Mouse (Mus musculus) cerebellum, postnatal 36 days (tissue): ENCODE measurements around the gene Rgs19.
A peak's percentile ranks its signal among the peaks of the same experiment; 100 is the strongest.

ENCODE experiments used
- DNase-seq, 2 experiments: peaks; one replicate each; pipeline ENCODE4 v3.0.0; 2021 to 2022; ENCODE audit warnings: mixed read lengths in 2 of 2

The Rgs19 gene

DNA sequence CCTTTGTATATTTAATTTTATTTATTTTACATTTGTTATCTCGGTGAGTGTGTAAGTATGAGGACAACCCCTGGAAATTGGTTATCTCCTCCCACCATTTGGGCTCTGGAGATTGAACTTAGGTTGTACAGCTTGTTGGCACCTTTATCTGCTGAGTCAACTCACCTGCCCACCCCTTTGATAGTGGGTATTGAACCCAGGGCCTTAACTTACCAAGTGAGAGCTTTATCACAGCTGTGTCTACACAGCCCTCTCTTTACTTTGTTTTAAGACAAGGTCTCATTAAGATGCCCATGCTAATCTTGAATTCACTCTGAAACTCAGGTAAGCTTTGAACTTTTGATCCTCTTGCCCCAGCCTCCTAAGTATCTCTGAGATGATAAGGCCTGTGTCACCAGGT lies 11.8 kb downstream of the Rgs19 start:
- no peak for DNase-seq

- peak; percentile 18 to 43 for DNase-seq
These were observed 13.1 kb downstream of the Rgs19 start for GRCm38 (mm10) chr2:181680716-181681117.

GRCm38 (mm10) chr2:181679951-181680715 lies 13.6 kb downstream of the Rgs19 start, which contains the start of gene Tcea2:
Gene Tcea2, plus strand, starts transcription at chr2:181680310.
- DNase-seq = peak; percentile 78 to 83

DNA sequence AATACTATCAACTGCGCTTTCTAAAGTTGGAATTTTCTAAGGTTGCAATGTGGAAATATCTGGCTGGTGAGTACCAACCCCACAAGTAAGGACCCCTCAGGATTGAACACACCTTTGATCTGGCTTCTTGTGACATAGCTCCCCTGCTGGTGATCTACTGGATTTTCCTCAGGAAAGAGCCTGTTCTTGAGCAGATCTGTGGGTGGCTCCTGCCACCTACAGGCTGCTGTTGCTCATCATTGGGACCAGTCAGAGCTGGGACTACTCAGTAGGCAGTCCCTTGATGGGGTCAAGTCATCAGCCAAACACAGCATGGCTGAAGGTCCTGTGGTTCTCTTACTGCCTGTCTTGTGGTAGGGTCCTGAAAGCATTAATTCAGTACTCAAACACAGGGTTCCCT lies 15.0 kb downstream of the Rgs19 start:
- peak; percentile 67 to 70 for DNase-seq

DNA sequence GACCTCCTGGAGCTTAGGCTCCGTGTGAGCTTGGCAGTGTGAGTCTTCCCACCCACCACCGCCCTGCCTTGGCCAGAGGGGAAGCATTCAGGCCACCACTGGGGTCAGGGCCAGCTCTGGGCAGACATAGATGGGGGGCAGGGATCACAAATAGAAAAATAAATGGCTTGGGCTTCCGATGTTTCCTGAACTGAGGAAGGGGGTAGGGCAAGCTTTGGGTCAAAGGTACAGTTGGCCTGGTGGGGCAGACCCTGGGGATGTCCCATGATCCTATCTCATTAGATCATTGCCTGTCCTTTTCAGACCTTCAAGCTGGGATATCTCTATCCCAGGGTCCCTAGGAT lies 16.1 kb downstream of the Rgs19 start:
- DNase-seq = no peak

- no peak for DNase-seq
These were observed 16.6 kb downstream of the Rgs19 start for GRCm38 (mm10) chr2:181677096-181677754.

DNA sequence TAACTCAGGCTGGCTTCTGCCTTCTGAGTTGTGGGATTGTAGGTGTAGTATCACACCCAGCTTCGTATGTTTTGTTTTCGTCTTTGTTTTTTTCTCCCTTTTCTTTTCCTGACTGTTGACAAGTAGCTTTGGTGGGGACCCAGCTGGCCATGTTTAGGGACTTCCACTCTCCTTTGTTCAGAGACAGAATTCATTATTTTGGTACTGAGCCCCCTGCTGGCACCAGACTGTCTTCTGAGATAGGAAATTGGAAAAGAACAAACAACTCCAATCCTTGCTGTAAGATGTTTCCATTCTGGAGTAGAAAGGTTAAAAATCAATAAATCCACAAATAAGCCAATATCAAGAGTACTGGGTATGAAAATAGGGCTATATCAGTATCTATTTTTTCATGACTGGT lies 17.4 kb downstream of the Rgs19 start:
- DNase-seq = no peak

GRCm38 (mm10) chr2:181675454-181675853 lies 18.3 kb downstream of the Rgs19 start:
- peak; percentile 34 to 47 for DNase-seq

- no peak for DNase-seq
These were observed 18.8 kb downstream of the Rgs19 start for GRCm38 (mm10) chr2:181674934-181675333.

GRCm38 (mm10) chr2:181673501-181673900 lies 20.3 kb downstream of the Rgs19 start:
- no peak for DNase-seq

- no peak for DNase-seq
These were observed 21.8 kb downstream of the Rgs19 start for GRCm38 (mm10) chr2:181671984-181672383.

DNA sequence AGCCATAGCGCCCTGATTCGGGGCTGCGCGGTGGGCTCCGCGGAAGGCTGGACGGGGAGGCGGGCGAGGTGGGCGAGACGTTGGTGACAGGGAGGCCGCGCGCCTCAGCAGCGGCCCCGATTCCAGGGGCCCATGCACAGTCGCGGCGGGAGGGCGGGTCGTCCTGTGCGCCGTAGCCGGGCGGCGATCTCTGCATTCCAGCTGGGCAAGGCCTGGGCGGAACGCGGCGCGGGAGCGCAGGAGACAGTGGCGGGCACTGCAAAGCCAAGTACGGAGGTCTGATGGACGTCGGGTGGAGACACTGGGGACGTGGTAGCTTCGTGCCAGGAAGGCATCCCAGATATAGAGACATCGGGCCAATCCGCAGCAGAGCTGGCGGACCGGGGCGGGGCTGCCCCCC lies 22.5 kb downstream of the Rgs19 start, which contains the start of gene Sox18:
Gene Sox18, minus strand, starts transcription at position 315 of the 400 bp plus-strand sequence.
- DNase-seq = no peak

- no peak for DNase-seq
These were observed 22.9 kb downstream of the Rgs19 start for GRCm38 (mm10) chr2:181670913-181671311.

GRCm38 (mm10) chr2:181670285-181670912 lies 23.4 kb downstream of the Rgs19 start:
- no peak for DNase-seq

- DNase-seq = no peak
These were observed 30.5 kb downstream of the Rgs19 start for GRCm38 (mm10) chr2:181663298-181663630.

GRCm38 (mm10) chr2:181662620-181663297 lies 31.0 kb downstream of the Rgs19 start:
- no peak for DNase-seq

GRCm38 (mm10) chr2:181659609-181660055 lies 34.1 kb downstream of the Rgs19 start:
- DNase-seq = peak; percentile 82 to 83

GRCm38 (mm10) chr2:181658930-181659555 lies 34.7 kb downstream of the Rgs19 start:
- DNase-seq = no peak

DNA sequence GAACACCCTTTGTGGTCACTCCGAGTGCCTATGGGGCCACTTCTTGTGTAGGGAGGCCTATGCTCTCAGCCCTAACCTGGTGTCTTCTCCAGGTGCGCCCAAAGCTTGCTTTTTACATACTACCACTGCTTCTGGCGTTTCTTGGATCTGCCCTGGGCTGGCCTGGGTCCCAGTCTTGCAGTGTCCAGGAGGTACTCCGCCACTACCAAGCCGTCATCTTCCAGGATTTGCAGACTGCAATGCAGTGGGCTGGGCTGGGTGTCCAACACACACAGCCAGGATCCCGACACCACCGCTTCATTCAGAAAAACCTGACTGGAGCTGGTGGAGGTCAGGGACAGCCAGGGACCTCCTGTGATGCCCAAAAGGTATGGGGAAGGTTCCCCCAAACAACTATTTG lies 35.2 kb downstream of the Rgs19 start:
- DNase-seq = no peak

DNA sequence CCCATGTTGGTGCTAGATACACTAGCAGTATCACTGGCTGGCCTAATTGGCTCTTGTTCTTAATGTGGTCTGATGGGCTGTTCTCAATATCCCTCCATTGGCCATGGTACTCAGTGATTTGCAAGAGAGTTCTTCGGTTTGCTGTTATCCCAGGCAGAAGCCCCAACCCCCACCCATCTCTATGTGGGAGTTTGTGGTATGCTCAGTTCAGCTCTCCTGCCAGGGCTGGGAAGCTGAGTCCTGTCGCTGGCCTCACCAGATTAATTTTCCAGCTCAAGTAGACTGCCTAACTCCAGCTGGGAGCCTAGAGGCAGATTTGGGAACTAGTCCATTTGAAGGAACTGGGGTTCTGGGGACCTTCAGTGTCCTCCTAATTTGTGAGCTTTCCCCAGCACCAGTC lies 36.3 kb downstream of the Rgs19 start:
- DNase-seq = no peak

DNA sequence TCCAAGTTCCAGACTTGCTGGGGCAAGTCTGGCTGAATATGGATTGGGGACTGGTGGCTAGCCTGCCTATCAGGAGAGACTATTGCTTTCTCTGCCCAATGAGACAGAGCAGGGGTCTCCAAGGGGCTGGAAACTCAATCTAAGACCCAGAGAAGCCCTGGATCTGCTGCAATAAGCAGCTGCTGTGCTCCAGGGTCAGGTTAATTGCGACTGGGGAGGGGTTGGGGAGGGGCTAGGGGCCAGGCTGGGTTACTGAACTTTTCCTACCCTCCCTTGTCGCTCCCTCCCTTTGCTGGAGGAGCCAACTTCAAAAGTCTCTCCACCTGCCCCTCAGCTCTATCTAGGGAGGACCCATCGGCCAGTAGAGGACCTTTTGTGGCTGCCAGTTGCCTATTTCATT lies 37.0 kb downstream of the Rgs19 start, which contains the start of gene Gm29797:
Gene Gm29797, plus strand, starts transcription at position 301 of the 400 bp plus-strand sequence.
- DNase-seq = no peak

DNA sequence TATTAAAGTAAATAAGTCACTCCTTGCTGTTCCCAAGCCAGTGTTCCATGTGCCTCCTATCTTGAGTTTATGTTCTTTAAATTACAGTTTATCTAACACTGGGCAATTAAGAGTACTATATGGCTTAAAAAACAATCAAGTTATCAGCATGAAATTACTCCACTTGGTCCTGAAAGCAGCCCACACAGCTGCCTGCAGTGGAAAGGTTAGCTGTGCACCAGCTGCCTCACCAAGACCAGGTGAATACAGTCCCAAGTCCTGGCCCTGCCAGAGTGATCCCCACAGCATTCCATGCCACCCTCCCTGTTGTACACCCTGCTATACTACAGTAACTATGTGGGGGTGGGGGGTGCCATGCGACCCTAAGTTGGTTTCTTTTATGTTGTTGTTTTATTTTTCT lies 40.3 kb downstream of the Rgs19 start:
- no peak for DNase-seq

- DNase-seq = no peak
These were observed 40.7 kb downstream of the Rgs19 start for GRCm38 (mm10) chr2:181653065-181653464.
